Mouse (Mus musculus) kidney, adult 11 months (tissue): ENCODE results near the gene Dnaic1.

Experiments used
- DNase-seq: peaks from one replicate; pipeline ENCODE4 v3.0.0; 2022

Gene Dnaic1

DNA sequence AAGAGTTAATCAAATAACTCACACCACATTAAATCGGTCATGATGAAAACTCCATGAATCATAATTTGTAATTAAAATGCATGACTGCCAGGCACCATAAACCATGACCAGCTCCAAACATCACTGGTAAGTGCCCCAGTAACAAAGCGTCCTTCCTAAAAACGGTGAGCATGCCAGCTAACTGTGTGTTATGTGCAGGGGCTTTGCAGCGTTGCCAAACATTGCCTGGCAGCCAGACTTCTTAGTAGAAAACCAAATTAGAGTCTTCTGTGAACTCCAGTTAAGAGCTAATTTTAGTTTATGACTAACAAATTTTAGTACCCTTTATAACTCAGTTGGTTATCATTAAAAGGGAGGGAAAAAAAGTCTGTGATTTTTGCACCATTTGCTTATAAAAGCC is 3.9 kb downstream of the Dnaic1 start:
- DNase-seq, result no peak

DNA sequence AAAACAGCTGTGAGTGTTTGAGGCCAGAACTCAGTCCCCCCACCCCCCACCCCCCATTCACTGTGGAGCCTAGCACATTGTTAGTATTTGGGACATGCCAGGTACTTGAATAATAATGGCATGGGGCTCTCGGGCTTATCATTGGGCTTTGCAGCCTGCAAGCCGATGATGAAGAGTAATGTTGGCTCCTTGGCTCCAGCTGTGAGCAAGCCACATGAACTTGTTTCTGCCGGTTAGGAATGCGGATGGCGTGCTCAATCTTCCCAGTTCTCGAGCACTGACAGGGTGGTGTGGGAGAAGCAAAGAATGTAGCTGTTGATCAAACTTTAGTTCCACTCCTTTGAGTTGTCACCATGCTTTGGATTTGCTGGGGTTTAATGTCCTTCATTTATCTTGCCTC is 6.3 kb downstream of the Dnaic1 start:
- DNase-seq, result no peak

DNA sequence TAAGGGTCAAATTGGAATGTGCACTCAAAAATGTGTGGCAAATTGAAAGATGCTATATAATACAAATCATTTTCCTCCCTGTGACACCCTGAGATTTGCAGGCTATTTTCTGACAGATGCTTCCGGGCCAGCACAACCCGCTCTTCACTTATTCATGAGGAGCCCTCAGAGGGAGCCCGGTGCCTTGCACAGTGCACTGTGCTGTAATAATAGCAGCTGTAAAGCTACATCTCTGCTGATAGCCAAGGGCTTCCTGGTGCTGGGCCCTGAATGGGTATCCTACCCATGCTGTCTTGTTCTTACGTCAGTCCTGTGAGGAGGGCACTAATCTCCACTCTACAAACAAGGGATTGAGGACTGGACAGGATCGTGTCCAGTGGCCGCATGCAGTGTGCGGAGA is 13.8 kb downstream of the Dnaic1 start:
- DNase-seq, result no peak

DNA sequence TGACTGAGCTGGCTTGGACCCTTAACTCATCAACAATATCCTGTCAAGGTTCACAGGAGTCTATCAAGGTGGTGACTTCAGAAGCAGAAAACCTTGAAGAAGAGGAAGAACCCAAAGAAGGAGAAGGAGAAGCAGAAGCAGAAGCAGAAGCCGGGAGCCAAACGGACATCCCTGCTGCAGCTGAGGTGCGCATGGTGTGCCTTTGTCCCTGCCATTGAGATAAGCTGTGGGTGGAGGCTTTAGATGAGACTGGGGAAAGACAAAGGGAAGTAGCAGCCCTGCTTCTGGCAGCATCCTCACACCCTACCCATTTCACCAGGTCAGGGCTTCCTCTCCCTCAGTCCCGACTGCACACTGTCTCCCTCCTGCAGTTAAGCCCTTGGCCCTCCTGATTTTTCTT is 33.2 kb downstream of the Dnaic1 start:
- no peak for DNase-seq

DNA sequence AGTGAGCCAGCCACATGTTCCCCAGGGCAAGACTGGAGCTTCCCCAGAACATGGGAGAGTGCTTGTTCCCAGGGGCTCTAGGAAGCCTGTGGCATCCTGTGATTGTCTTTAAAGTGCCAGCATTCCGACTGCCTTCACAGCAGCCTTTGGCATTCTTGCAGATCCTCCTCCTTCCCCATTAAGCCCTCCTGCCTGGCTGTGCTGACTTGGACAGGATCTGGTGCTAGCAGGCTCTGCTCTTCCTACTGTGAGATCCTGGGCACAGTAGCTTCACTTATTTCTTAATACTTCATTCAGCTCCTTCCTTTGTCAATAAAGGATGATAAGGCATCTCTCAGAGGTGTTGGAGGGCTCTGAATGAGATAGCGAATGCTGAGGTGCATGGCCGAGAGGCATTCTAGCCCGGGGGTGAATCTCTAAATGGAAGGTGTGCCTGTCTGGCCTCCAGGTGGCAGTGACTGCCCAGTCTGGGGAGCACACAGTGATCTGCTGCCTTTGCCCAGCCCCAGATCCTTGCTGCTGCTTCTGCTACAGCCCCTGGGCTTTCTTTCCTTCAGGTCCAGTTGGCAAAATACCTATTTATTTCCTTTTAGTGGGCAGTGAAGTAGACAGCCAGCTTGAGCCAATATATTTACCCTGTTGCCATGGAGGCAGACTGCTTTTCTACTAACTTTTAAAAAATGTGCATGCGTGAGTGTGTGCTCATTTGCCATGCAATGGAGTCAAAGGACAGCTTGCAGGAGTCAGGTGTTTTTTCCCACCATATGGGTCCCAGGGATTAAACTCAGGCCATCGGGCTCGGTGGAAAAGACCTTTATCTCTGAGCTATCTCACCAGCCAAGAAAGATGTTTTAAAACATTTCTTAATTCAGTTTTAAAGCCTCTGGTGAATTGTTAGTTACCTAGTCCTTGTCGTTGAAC is 35.2 kb downstream of the Dnaic1 start:
- no peak for DNase-seq

DNA sequence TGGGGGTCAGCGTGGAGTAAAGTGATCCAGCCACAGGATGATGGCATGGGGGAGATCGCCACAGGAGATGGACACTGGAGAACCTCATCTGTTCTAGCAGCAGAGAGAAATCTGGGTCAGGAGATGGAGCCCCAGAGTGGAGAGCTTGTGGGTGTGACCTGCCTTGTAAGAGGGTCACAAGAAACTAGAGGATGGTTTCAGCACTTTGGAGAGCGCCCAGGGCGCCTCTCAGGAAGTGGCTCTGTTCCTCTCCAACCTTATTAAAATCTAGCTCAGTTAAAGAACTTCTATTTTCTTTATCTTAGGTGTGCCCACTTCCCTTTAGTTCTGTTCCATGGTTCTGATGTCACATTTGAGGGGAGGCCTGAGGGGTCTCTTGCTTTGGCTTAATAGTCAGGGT is 37.2 kb downstream of the Dnaic1 start:
- DNase-seq, result peak; percentile 26

DNA sequence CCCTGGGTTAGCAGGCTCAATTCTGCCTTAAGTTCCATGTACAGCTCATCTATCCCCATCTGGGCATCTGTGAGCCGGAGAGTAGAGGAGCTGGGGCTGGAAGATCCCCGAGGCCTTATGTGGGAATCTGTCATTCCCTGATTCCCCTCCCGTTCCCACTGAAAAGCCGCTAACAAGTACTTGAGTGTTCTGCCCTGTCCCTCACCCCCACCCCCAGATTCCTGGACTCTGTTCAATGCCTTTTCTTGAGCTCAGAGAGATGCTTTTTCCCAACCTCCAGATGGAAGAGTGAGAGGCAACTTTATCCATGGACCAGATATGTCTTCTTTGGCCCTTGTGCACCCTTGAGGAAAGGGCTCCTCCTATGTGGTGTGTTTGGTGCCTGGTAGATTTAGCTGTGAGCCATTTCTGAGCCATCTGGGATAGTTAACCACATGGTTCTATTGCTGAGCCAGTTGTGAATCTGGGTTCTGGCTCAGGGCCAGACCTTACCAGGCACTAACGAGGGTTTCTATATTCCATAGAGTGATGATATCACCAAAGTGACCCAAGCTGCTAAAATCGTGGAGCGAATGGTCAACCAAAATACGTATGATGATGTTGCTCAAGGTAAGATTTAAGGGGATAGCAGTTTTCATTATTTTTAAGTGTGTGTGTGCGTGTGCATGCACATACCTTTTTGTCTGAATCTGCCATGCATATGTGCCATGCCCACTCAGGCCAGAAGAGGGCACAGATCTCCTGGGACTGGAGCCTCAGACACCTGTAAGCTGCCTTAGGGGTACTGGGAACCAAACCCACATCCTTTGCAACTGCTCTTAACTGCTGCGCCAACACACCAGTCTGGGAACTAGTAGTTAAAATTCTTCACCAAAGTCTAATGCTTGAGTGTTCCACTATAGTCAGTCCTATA is 40.4 kb downstream of the Dnaic1 start:
- no peak for DNase-seq

DNA sequence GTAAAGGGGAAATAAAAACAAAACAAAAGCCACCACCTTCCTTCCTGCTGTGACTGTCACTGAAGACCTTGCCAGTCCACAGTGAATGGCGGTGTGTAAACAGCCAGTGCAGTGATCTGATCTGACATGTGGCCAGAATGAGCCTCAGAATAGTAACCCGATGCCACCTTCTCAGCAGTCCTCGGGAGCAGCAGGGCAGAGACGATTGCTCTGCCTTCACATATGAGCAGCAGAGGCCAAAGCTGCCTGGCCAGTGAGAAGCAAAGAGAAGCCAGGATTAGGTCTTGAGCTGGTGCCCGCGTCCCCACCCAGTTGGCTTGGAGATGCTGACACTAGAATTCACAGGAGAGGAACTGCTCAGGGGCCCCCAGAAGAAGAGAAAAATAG is 41.0 kb downstream of the Dnaic1 start:
- no peak for DNase-seq

DNA sequence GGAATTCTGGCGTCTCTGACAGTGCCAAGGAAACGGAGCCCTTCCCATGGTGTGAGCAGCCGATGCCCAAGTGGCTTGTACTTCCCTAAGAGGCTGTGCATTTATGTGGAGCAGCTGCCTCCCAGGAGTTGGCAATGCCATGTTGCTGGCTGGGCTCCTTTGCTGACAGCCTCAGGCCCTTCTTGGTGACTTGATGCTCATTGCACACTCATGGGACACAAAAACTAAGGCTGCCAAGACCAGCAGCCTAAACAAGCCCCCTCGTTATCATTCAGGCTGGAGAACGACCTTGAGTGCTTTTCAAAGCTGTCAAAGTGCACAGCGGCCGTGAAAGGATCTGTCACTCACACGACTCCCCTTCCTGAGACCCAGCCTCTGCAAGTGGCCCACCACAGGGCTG is 42.6 kb downstream of the Dnaic1 start:
- DNase-seq, result no peak

DNA sequence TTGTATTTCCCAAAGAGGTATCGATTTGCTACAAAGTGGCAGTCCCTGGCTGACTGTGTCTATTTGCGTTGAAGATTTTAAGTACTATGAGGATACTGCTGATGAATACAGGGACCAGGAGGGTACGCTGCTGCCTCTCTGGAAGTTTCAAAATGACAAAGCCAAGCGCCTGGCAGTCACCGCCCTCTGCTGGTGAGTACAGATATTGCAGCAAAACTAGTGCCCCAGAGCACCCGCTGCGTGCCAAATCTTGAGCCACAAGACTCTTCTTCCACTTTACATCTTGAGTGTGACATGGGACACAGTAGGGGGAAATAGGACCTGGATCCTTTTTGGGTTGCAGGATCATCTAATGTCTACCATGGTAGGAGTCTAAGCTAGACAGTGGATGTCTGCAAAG is 44.6 kb downstream of the Dnaic1 start:
- peak; percentile 48 for DNase-seq

DNA sequence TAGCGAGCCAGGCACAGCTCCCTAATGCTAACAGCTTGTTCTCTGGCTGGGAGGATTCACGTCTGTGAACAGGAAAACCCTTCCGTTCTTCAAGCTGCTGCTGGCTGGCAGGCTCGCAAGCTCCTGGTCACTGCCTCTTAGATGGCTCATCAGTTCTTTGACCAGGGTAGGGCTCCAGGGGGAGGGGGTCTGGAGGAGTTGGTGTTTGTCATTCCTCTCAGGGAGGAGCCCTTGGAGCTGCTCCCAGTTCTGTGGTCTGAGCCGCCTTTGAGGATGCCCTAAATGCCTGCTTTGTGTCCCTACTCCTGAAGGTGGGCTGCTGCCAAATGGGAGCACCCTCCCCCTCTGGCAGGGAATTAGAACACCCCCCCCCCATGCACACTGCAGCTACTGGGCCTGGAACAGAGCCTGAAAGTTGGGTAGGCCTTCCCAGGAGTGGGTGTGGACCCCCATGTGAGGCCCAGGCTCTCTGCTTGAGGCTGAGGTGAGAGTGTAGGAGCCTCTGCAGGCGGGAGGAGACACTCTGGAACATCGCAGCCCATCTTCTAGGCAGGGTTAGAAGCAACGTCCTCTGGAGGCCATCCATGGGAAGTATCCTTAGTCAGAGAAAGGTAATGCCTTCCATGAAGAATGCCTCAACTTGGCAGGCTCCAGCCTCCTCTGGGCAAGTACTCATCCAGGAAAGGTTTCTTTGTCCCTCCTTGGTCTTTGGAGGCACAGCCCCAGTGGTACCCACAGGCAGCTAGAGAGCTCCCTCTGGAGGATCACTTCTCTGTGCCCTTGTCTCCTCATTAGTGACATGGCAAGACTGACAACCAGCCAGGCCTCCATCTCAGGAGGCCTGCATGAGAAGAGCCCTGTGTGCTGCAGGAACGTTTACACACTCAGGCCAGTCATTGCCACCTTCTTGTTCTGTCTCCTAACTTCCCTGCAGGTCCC is 46.4 kb downstream of the Dnaic1 start:
- no peak for DNase-seq

DNA sequence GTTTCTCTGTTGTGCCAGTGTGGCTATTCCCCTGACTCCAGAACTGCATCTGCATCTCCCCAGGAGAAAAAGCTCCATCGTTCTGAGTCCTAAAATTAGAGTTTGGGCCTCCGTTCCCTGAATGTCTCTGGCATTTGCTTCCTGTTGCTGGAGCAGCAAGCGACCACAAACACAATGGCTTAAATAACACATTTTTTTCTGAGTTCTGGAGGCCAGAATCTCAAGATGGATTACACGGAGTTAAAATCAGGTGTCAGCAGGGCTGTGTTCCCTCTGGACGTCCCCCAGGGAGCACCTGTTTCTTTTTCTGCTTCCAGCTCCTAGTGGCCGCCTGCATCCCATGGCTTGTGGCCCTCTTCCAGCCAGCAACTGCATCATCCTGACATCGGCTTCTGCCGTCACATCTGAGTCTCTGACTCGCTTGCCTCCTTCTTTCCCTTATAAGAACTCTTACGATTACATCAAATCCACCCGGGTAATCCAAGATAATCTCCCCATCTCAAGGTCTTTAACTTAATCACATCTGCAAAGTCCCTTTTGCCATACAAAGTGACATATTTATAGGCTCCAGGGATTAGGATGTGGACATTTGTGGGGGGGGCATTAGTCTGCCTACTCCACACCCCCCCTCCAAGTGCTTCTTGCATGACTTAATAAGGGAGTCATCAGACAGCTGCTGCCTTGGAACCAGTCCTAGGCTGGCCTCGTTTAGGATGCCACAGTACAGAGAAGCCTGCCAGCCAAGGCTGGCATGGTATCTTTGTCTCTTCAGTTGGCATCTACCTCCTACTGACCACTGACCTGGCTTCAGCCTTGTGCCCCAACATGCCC is 49.6 kb downstream of the Dnaic1 start:
- no peak for DNase-seq

DNA sequence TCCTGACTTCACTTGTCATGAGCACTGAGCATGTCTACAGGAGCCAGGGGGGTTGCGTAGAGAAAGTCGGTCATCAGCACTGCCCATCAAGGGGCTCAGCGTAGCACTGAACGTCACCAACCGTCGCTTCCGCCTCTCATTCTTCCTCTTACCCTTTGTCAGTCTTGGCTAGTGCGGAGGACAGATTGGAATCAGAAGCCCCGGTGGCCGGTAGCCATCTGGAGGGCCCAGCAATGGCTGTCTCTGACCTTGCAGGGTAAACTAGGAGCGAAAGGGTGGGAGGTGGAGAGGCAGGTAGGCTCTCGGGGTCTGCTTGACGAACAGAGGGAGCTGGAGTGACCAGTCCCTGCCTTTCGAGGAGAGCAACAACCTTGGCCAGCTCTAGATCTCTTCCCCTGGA is 52.5 kb downstream of the Dnaic1 start:
- no peak for DNase-seq

DNA sequence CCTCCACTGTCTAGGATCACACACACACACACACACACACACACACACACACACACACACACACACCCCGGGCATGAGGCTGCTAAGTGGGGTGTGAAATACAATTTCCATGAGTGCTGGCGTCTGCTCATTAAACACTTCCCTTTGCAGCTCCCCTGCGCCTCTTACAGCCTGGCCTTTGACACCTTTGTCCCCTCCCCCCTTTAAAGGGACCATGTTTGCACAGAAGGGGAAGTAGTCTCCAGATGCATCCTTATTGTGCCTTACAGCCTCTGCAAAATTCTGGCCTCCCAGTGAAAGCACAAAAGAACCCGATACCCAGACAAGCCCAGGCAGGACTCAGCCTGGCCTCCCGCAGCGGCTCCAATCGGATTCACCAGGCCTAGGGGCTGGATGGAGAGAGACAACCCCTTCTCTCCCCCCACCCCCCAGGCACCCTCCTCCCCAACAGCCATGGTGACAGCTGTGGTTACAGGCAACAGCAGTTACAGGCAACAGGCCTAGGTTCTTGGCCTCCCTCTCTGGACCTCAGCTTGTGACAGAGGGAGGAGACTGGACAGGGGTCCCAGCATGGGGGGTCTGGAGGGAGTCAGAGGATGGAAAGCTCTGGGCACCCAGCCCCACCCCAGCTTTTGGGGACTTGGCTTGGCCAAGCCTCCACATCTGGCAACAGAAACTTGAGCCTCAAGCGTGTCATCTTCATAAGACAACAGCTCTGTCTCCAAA is 58.8 kb downstream of the Dnaic1 start:
- DNase-seq, result no peak

DNA sequence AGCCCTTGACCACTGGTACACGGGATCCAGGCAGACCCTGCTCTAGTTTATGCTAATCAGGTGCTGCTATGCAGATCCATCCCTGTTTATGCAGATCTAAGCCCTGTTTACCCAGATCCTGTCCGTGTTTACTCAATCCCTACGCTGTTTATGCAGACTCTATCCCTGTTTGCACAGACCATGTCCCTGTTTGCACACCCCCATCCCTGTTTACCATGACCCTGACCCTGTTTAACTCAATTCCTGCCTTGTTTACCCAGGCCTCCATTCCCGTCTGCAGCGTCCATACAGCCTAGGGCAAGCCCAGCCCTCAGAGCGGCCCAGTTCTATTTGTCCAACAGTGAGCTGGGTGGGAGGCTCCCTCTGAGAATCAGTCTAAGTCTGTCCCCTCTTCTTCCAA is 60.6 kb downstream of the Dnaic1 start:
- no peak for DNase-seq

DNA sequence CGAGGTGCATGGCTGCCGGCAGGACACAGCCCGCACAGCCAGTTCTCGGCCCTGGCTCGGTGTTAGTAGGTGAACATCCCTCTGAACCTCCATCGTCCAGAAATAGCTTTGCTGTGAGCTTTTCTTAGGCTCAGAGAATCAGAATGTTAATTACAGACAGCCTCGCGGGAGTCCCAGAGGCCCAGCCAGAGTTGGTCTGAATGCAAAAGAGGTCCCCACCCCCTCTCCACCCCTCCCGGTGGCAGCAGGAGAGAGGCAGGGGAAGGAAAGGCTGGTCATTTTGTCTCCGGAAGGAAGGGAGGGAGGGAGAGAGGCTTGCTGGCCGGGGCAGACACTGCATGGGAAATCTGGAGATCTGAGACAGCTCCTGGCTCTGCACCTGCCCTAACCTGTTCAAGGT is 61.8 kb downstream of the Dnaic1 start:
- peak; percentile 28 for DNase-seq

DNA sequence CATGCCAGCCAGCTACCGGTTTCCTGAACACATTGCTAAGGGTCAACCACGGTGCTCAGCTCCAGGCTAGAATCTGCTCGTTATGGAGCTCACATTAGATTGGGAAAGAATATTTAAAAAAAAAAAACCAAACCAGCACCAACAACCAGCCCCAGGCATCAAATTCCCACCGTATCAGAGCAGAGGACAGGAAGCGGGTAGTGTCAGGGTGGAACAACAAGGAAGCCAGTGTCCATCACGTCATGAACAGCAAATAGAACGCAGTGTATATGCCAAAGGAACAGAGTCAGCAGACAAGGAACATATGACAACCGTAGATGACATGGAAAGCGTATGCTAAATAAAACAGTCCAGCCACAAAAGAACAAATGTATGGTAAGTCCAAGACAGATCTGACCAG is 63.4 kb downstream of the Dnaic1 start:
- DNase-seq, result no peak

DNA sequence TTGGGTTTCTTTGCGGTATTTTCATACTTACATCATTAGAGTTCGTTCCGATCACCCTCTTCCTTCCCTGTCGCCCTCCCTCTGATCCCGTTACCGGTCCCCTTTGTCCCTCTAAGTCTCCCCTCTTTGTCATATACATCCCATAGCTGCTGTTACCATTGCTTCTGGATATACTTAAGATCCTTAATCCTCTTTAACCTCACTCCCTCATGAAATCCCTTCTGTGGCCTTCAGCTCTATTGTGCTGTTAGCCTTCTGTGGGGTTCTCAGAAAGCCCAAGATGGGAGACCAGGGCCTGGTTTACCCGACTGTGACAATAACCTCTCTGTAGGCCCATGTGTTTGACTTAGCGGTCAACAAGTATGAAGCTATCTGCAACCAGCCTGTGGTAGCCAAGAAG is 65.1 kb downstream of the Dnaic1 start:
- no peak for DNase-seq

DNA sequence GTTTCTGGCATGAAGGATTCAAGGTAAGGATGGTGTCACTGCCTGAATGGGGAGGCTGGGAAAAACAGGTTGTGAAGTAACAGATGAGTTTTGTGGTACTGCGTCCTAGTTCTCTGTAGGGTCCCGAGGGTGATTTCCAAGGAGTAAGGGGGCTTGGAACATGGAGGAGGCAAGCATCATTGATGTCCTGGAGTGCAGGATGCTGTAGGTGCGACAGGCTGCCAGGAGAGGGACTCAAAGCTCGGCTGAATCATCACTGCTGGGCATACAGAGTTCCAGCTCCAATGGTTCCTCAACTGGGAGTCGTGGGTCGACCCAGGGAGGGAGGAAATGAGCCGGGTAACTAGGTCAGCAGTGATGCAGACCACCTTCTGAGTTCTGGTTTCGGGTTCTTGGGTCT is 65.6 kb downstream of the Dnaic1 start:
- DNase-seq, result no peak

DNA sequence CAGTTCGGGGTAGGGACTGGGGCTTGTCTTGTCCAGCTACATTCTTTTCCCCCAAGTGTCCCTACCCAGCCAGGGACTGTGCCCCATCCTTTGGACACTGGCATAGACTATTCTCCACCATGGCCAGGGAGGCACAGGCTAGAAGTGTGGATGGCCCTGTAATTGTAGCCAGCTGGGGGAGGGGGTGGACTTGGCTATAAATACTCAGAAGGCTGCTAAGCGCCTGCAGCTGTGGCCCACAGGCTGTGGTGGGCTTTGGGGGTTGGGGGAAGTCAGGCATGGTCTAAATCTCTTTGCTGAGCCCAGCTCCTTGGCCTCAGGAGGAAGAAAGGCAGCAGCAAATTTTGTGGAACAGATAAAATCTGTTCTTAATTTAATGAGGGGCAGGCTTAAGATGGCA is 66.3 kb downstream of the Dnaic1 start:
- DNase-seq, result no peak

DNA sequence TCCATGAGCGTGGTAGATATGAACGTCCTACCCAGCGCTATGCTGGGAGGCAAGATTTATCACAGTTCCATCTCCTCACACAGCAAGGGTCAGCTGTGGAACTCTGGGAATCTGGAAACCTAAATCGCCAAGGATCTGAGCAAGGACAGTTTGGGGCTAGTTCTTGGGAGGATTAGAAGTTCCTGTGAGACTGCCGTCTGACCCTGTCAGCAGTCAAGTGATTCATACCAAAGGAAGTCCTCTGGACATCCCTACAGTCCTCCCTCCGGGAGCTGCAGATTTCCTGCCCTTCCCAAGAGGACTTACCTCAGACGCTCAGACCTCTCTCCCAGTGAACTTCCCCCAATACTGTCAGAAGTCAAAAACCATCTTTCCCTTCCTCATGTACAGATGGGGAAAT is 66.8 kb downstream of the Dnaic1 start:
- DNase-seq, result peak; percentile 51
